Mouse (Mus musculus): ENCODE results near the gene Taar7a. TPM values are rescaled to one million over a fixed set of nuclear protein-coding genes. Genes with fewer than 3 reads are reported as not detected.

Gene Taar7a
- polyA plus RNA-seq (2015; fragmentation: Nextera tagmentation; extraction: Ambion mirVana), result not detected in 2 replicates

- 83% methylated on average over 3 of the region's 3 CpGs for WGBS
- H3K4me3 ChIP-seq (ENCODE audit: low read length), result no peak within 1 kb of the TSS
Observed at GRCm38 (mm10) chr10:23993381-23993780, at the start of gene Taar7a. TSS of gene Taar7a (minus strand) at chr10:23993481.

GRCm38 (mm10) chr10:24040120-24040869, 47.0 kb upstream of the Taar7a start:
- 46% methylated on average over 2 of the region's 2 CpGs for WGBS
- Histone ChIP-seq H3K9ac (ENCODE audit: low read length) (no peak overlapping the region), H3K4me2 (ENCODE audit: low read depth, low read length) (no peak overlapping the region), H3K36me3 (ENCODE audit: control insufficient read depth, insufficient read depth, low read length) (no peaks in the 10 kb centered on the region), H3K27me3 (ENCODE audit: control insufficient read depth, insufficient read depth, low read depth, low read length) (no peaks in the 10 kb centered on the region), H3K27ac (ENCODE audit: low read length) (no peak overlapping the region), H3K9me3 (ENCODE audit: control insufficient read depth, low read length) (no peaks in the 10 kb centered on the region), H3K4me3 (ENCODE audit: low read length) (no peak overlapping the region), H3K4me1 (replicated peaks; ENCODE audit: control insufficient read depth, insufficient read depth, low read length) (no peaks in the 10 kb centered on the region)
- no peak for ATAC-seq (ENCODE audit: low read depth)

More at GRCm38 (mm10) chr10:23993381-23993780, at the start of gene Taar7a:
- no peak within 1 kb of the TSS for H3K4me2 ChIP-seq (ENCODE audit: low read depth, low read length)
- ATAC-seq (ENCODE audit: low read depth), result no peak
- H3K9ac ChIP-seq (ENCODE audit: low read length), result no peak within 1 kb of the TSS
- no peaks in the 10 kb centered on the region for H3K27me3 ChIP-seq (ENCODE audit: control insufficient read depth, insufficient read depth, low read depth, low read length)
- H3K27ac ChIP-seq (ENCODE audit: low read length), result no peak within 1 kb of the TSS
- H3K4me1 ChIP-seq (replicated peaks; ENCODE audit: control insufficient read depth, insufficient read depth, low read length), result no peaks in the 10 kb centered on the region
- H3K36me3 ChIP-seq (ENCODE audit: control insufficient read depth, insufficient read depth, low read length), result no peaks in the 10 kb centered on the region
- H3K9me3 ChIP-seq (ENCODE audit: control insufficient read depth, low read length), result no peaks in the 10 kb centered on the region

- no peak for ATAC-seq (ENCODE audit: low read depth)
- Histone ChIP-seq H3K4me3 (ENCODE audit: low read length) (no peak within 1 kb of the TSS), H3K4me2 (ENCODE audit: low read depth, low read length) (no peak within 1 kb of the TSS), H3K27me3 (ENCODE audit: control insufficient read depth, insufficient read depth, low read depth, low read length) (no peaks in the 10 kb centered on the region), H3K4me1 (replicated peaks; ENCODE audit: control insufficient read depth, insufficient read depth, low read length) (no peaks in the 10 kb centered on the region), H3K9me3 (ENCODE audit: control insufficient read depth, low read length) (no peaks in the 10 kb centered on the region), H3K9ac (ENCODE audit: low read length) (no peak within 1 kb of the TSS), H3K36me3 (ENCODE audit: control insufficient read depth, insufficient read depth, low read length) (no peaks in the 10 kb centered on the region), H3K27ac (ENCODE audit: low read length) (no peak within 1 kb of the TSS)
- WGBS, result 86% methylated on average over 2 of the region's 2 CpGs
Observed at GRCm38 (mm10) chr10:24037314-24037713, 44.0 kb upstream of the Taar7a start, which contains the start of gene Taar7e. TSS of gene Taar7e (plus strand) at chr10:24037614.

GRCm38 (mm10) chr10:24031347-24031746, 38.1 kb upstream of the Taar7a start:
- Histone ChIP-seq H3K27ac (ENCODE audit: low read length) (no peak overlapping the region), H3K4me2 (ENCODE audit: low read depth, low read length) (no peak overlapping the region), H3K27me3 (ENCODE audit: control insufficient read depth, insufficient read depth, low read depth, low read length) (no peaks in the 10 kb centered on the region), H3K9ac (ENCODE audit: low read length) (no peak overlapping the region), H3K4me3 (ENCODE audit: low read length) (no peak overlapping the region), H3K4me1 (replicated peaks; ENCODE audit: control insufficient read depth, insufficient read depth, low read length) (no peaks in the 10 kb centered on the region), H3K9me3 (ENCODE audit: control insufficient read depth, low read length) (no peaks in the 10 kb centered on the region), H3K36me3 (ENCODE audit: control insufficient read depth, insufficient read depth, low read length) (no peaks in the 10 kb centered on the region)
- ATAC-seq (ENCODE audit: low read depth), result no peak

GRCm38 (mm10) chr10:24026922-24027321, 33.6 kb upstream of the Taar7a start, which contains the start of gene Taar7d:
TSS of gene Taar7d (plus strand) at chr10:24027222.
- Histone ChIP-seq H3K9ac (ENCODE audit: low read length) (no peak within 1 kb of the TSS), H3K27me3 (ENCODE audit: control insufficient read depth, insufficient read depth, low read depth, low read length) (no peaks in the 10 kb centered on the region), H3K9me3 (ENCODE audit: control insufficient read depth, low read length) (no peaks in the 10 kb centered on the region), H3K4me1 (replicated peaks; ENCODE audit: control insufficient read depth, insufficient read depth, low read length) (no peaks in the 10 kb centered on the region), H3K36me3 (ENCODE audit: control insufficient read depth, insufficient read depth, low read length) (no peaks in the 10 kb centered on the region), H3K27ac (ENCODE audit: low read length) (no peak within 1 kb of the TSS), H3K4me2 (ENCODE audit: low read depth, low read length) (no peak within 1 kb of the TSS), H3K4me3 (ENCODE audit: low read length) (no peak within 1 kb of the TSS)
- ATAC-seq (ENCODE audit: low read depth), result no peak

GRCm38 (mm10) chr10:24008143-24008542, 14.9 kb upstream of the Taar7a start:
- Histone ChIP-seq H3K27me3 (ENCODE audit: control insufficient read depth, insufficient read depth, low read depth, low read length) (no peaks in the 10 kb centered on the region), H3K9me3 (ENCODE audit: control insufficient read depth, low read length) (no peaks in the 10 kb centered on the region), H3K4me3 (ENCODE audit: low read length) (no peak overlapping the region), H3K36me3 (ENCODE audit: control insufficient read depth, insufficient read depth, low read length) (no peaks in the 10 kb centered on the region), H3K4me1 (replicated peaks; ENCODE audit: control insufficient read depth, insufficient read depth, low read length) (no peaks in the 10 kb centered on the region), H3K4me2 (ENCODE audit: low read depth, low read length) (no peak overlapping the region), H3K9ac (ENCODE audit: low read length) (no peak overlapping the region), H3K27ac (ENCODE audit: low read length) (no peak overlapping the region)
- no peak for ATAC-seq (ENCODE audit: low read depth)
- WGBS, result 79% methylated on average over 1 of the region's 1 CpGs

GRCm38 (mm10) chr10:24007034-24007433, 13.8 kb upstream of the Taar7a start:
- H3K4me1 ChIP-seq (replicated peaks; ENCODE audit: control insufficient read depth, insufficient read depth, low read length), result no peaks in the 10 kb centered on the region
- no peak for ATAC-seq (ENCODE audit: low read depth)
- 22% methylated on average over 2 of the region's 2 CpGs for WGBS

GRCm38 (mm10) chr10:24006442-24006841, 13.2 kb upstream of the Taar7a start:
- ATAC-seq (ENCODE audit: low read depth), result no peak
- H3K4me2 ChIP-seq (ENCODE audit: low read depth, low read length), result no peak overlapping the region
- H3K36me3 ChIP-seq (ENCODE audit: control insufficient read depth, insufficient read depth, low read length), result no peaks in the 10 kb centered on the region
- no peaks in the 10 kb centered on the region for H3K27me3 ChIP-seq (ENCODE audit: control insufficient read depth, insufficient read depth, low read depth, low read length)
- no peak overlapping the region for H3K4me3 ChIP-seq (ENCODE audit: low read length)
- 56% methylated on average over 1 of the region's 1 CpGs for WGBS
- H3K9me3 ChIP-seq (ENCODE audit: control insufficient read depth, low read length), result no peaks in the 10 kb centered on the region
- no peaks in the 10 kb centered on the region for H3K4me1 ChIP-seq (replicated peaks; ENCODE audit: control insufficient read depth, insufficient read depth, low read length)
- no peak overlapping the region for H3K27ac ChIP-seq (ENCODE audit: low read length)
- no peak overlapping the region for H3K9ac ChIP-seq (ENCODE audit: low read length)

More at GRCm38 (mm10) chr10:24007034-24007433, 13.8 kb upstream of the Taar7a start:
- no peaks in the 10 kb centered on the region for H3K9me3 ChIP-seq (ENCODE audit: control insufficient read depth, low read length)
- no peak overlapping the region for H3K27ac ChIP-seq (ENCODE audit: low read length)
- H3K4me3 ChIP-seq (ENCODE audit: low read length), result no peak overlapping the region
- H3K36me3 ChIP-seq (ENCODE audit: control insufficient read depth, insufficient read depth, low read length), result no peaks in the 10 kb centered on the region
- no peaks in the 10 kb centered on the region for H3K27me3 ChIP-seq (ENCODE audit: control insufficient read depth, insufficient read depth, low read depth, low read length)
- H3K9ac ChIP-seq (ENCODE audit: low read length), result no peak overlapping the region
- no peak overlapping the region for H3K4me2 ChIP-seq (ENCODE audit: low read depth, low read length)

GRCm38 (mm10) chr10:23999639-24000038, 6.4 kb upstream of the Taar7a start, which contains the start of gene Taar7b:
TSS of gene Taar7b (plus strand) at chr10:23999939.
- H3K36me3 ChIP-seq (ENCODE audit: control insufficient read depth, insufficient read depth, low read length), result no peaks in the 10 kb centered on the region
- H3K27ac ChIP-seq (ENCODE audit: low read length), result no peak within 1 kb of the TSS
- no peak within 1 kb of the TSS for H3K4me3 ChIP-seq (ENCODE audit: low read length)
- H3K27me3 ChIP-seq (ENCODE audit: control insufficient read depth, insufficient read depth, low read depth, low read length), result no peaks in the 10 kb centered on the region
- ATAC-seq (ENCODE audit: low read depth), result no peak
- no peak within 1 kb of the TSS for H3K4me2 ChIP-seq (ENCODE audit: low read depth, low read length)
- WGBS, result 64% methylated on average over 1 of the region's 1 CpGs
- no peaks in the 10 kb centered on the region for H3K9me3 ChIP-seq (ENCODE audit: control insufficient read depth, low read length)
- H3K9ac ChIP-seq (ENCODE audit: low read length), result no peak within 1 kb of the TSS
- H3K4me1 ChIP-seq (replicated peaks; ENCODE audit: control insufficient read depth, insufficient read depth, low read length), result no peaks in the 10 kb centered on the region
